Mouse (Mus musculus): ENCODE results near the gene Psmd14. TPM values are rescaled to one million over a fixed set of nuclear protein-coding genes. Genes with fewer than 3 reads are reported as not detected.

Psmd14 gene
- polyA plus RNA-seq (2012; rRNA removed), result 84.4 and 95.5 TPM in 2 replicates

DNA sequence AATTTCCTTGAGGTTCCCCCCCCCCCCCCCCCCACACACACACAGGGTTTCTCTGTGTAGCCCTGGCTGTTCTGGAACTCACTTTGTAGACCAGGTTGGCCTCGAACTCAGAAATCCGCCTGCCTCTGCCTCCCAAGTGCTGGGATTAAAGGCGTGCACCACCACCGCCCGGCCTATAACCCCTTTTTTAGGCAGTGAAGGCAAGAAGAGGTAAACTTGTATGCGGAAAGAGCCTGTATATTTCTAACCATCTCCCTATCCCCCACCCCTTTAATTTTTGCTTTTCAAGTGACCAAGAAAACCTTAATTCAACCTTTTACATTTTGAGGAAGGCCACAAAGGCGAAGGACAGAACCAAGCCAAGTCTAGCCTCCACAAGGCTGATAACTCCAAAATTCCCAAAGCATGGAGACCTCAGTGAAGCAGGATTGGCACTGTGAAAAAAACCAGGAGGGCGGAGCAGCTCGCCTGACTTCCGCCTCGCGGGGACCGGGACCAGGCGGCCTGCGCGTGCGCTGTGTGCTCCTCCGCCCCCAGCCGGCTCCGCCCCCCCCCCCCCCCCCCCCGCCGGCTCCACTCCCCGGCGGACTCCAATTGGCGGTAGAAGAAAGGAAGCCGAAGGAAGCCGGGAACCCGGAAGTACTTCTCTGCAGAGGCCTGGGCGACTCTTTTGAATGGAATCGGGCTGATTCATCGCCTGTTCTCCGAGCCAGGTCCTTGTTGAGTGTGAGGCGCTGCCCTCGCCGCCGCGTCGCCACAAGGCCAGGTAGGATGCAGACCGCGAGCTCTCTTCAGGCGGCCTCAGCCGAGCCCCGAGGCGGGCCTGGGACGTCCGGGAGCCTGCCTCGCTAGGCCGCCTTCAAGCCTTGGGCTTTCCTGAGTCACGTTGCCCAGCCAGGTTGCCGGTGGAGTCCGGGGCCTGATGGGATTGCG lies at the start of gene Psmd14:
TSS of gene Psmd14 (plus strand) at position 587 of the 933 bp plus-strand sequence.
- peak; percentile 83 to 92 for DNase-seq (ENCODE audit: extremely low spot score in 1 of 2, low spot score in 1 of 2)

DNA sequence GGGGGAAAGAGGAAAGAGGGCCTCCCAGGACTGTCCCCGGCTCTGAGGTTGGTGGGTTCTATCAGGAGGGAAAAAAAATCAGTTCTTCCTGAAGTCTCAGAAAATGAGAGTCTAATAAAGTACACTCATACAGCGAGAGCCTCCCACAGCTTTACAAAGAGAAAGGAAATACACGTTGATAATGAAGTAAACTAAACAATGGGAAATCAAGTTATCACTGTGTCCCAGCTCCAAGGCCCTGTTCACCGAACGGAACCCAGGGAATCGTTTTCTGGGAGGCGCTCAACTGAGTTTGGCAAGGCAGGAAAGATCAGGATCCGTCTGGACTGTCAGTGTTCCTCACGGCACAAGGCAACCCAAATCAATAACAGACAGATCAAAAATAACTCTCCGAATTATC lies 48.7 kb upstream of the Psmd14 start:
- DNase-seq (ENCODE audit: extremely low spot score in 1 of 2, low spot score in 1 of 2), result no peak

DNA sequence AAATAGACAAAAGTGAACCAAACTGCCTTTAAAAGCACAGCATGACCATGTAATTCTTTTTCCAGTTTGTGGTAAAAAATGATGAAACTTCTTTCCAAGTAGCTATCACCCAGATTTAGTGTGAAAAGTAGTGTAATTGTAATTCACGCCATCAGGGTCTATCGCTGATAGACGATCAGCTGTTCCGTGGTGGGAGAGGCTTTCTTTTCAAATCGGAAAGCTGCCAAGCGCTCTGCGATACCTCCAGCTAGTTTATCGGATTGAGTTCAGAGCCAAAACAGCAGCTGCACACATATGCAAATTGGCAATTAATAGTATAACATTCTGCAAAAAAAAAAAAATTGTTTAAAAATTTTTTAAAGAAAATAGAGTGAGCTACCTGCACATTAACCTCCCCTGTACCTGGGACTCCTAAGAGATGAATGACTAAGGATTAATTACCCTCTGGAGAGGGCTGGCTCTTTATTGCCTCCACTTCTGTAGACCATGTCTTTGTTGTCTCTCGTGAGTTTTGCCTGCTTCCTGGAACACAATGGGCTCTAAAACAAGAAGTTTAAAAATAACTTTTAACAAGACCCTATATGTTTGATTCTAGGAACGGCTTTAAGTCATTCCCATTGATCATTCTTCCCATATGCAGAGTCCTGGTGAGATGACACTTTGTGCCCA lies 47.8 kb upstream of the Psmd14 start:
- no peak for DNase-seq (ENCODE audit: extremely low spot score in 1 of 2, low spot score in 1 of 2)

DNA sequence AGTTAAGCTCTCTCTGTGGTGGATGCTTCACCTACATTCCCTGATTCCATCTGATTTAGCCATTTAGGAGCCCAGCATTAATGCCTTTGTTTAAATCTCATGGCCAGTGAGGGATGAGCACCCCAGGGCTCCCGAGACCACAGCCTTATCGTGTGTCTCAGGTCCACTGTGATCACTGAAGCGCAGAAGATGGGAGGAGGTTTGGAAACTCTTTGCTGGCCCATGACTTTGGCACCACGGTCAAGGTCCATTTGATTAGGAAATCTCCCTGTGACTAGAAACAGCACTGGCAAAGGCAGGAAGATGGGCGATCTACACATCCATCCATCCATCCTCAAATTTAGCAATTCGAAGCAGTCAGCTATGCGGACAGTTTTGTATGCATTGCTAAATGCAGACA lies 44.1 kb upstream of the Psmd14 start:
- no peak for DNase-seq (ENCODE audit: extremely low spot score in 1 of 2, low spot score in 1 of 2)

GRCm38 (mm10) chr2:61668260-61668659 lies 43.2 kb upstream of the Psmd14 start:
- peak in 1 of 2 experiments; percentile 76 for DNase-seq (ENCODE audit: extremely low spot score in 1 of 2, low spot score in 1 of 2)

GRCm38 (mm10) chr2:61674555-61674954 lies 36.9 kb upstream of the Psmd14 start:
- no peak for DNase-seq (ENCODE audit: extremely low spot score in 1 of 2, low spot score in 1 of 2)

DNA sequence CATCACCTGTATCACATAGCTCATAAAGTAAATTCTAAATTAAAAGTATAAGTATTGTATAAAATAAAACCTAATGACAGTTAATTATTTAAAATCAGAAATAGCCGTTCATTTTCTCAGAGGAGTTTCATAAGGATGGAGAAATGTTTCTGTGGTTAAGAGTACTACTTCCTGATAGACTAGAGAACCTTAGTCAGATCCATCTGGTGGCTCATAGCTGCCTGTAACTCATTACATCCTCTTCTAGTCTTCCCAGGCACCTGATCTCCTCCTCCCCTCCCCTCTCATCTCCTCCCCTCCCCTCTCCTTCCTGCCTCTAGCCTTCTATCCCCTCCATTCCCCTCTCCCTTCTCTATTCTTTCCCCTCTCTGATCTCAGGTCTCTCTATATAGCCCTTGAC lies 29.9 kb upstream of the Psmd14 start:
- no peak for DNase-seq (ENCODE audit: extremely low spot score in 1 of 2, low spot score in 1 of 2)

DNA sequence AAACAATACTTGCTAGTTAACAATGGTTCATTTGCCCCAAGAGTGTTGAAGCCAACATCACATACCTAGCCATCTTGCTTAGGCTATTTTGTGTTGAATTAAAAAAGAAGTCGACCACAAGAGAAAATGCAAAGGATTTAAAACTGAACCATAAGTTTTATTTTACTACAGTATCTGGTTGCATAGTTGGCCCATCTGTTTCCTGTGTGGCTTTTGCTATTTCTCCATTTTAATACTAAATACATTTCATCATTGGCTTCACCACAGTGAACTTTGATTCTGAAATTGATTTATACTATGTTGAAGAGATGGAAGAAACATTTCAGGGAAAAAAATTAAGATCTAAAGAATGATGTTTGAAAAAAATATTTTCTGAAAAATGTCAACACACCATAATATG lies 25.0 kb upstream of the Psmd14 start:
- DNase-seq (ENCODE audit: extremely low spot score in 1 of 2, low spot score in 1 of 2), result no peak

DNA sequence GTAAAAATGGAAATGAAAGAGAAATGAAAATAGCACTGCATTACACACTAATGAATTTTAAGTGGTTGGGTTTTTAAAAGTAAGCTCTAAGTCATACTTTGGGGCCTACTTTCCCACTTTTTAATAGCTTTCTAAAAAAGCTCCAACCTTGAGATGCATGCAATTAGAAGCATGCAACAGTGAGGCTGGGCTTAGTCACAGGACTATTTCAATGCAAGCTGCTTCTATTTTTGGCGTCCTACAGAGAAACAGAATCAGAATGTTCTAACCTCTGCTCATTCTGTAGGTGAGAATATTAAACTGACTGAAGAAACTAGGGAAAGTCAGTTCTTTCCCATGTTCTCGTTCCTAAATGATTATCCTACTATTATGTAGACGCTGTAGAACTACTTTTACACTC lies 22.4 kb upstream of the Psmd14 start:
- DNase-seq (ENCODE audit: extremely low spot score in 1 of 2, low spot score in 1 of 2), result peak in 1 of 2 experiments; percentile 26

- DNase-seq (ENCODE audit: extremely low spot score in 1 of 2, low spot score in 1 of 2), result no peak
These were observed 1.9 kb upstream of the Psmd14 start for GRCm38 (mm10) chr2:61709570-61709969.

DNA sequence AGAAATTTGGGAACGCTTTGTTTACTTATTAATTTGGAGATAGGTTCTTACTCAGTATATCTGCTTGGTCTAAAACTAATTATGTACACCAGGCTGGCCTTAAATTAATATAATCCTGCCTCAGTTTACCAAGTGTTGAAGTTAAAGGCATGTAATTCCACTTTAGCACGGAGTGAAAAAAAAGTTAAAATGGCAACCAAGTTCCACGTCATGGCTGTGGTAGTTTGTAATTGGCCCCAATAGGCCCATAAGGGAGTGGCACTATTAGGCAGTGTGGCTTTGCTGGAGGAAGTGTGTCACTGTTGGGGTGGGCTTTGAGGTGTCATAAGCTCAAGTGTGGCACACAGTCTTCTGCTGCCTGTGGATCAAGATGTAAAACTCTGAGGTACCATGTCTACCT lies 1.0 kb downstream of the Psmd14 start:
- DNase-seq (ENCODE audit: extremely low spot score in 1 of 2, low spot score in 1 of 2), result no peak

GRCm38 (mm10) chr2:61722401-61722982 lies 11.0 kb downstream of the Psmd14 start:
- DNase-seq (ENCODE audit: extremely low spot score in 1 of 2, low spot score in 1 of 2), result no peak

GRCm38 (mm10) chr2:61732802-61733486 lies 21.4 kb downstream of the Psmd14 start:
- DNase-seq (ENCODE audit: extremely low spot score in 1 of 2, low spot score in 1 of 2), result no peak

DNA sequence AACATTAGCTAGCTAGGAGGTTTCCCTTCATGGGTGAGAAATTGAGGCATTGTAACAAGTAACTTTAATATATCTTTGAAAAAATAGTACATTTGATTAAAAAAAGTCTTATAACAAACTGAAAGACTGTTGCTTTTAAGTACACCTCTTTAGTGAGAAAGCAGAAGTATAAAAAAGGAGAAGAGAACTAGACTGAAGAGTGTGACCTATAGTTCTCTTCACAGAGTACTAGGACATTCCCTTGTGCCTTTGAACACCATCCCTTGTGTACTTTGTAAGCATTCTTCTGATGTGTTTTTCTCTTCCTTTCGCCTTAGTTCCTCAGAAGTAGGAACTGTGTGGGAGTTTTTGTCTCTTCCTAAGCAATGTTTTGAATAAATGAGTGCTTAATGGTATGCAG lies 22.7 kb downstream of the Psmd14 start:
- DNase-seq (ENCODE audit: extremely low spot score in 1 of 2, low spot score in 1 of 2), result no peak

- no peak for DNase-seq (ENCODE audit: extremely low spot score in 1 of 2, low spot score in 1 of 2)
These were observed 34.6 kb downstream of the Psmd14 start for GRCm38 (mm10) chr2:61746051-61746450.

- DNase-seq (ENCODE audit: extremely low spot score in 1 of 2, low spot score in 1 of 2), result no peak
These were observed 35.1 kb downstream of the Psmd14 start for GRCm38 (mm10) chr2:61746580-61746979.

- no peak for DNase-seq (ENCODE audit: extremely low spot score in 1 of 2, low spot score in 1 of 2)
These were observed 35.9 kb downstream of the Psmd14 start for GRCm38 (mm10) chr2:61747411-61747810.

GRCm38 (mm10) chr2:61750702-61751101 lies 39.2 kb downstream of the Psmd14 start:
- DNase-seq (ENCODE audit: extremely low spot score in 1 of 2, low spot score in 1 of 2), result no peak

DNA sequence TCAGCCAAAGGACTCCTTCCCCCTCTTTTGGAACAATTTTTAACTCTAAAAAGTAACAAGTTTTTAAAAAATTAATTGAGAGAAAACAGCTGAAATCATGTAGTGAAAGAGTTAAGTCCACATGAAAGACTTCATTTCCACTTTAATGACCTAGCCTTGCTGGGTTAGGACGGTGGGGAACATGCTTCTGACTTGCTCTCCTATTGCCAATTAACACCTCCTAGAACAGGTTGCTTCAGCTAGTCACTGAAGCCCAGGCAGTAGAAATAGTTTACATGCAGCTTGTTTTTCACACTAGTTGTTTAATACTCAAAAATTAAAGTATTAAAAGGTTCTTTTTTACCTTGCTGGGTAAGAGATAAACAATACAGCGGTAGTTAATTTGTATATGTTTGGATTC lies 39.8 kb downstream of the Psmd14 start:
- DNase-seq (ENCODE audit: extremely low spot score in 1 of 2, low spot score in 1 of 2), result no peak

- DNase-seq (ENCODE audit: extremely low spot score in 1 of 2, low spot score in 1 of 2), result no peak
These were observed 40.9 kb downstream of the Psmd14 start for GRCm38 (mm10) chr2:61752362-61752761.

GRCm38 (mm10) chr2:61754989-61755388 lies 43.5 kb downstream of the Psmd14 start:
- no peak for DNase-seq (ENCODE audit: extremely low spot score in 1 of 2, low spot score in 1 of 2)
